Mouse (Mus musculus): ENCODE data around the gene Pnmal2.

DNA sequence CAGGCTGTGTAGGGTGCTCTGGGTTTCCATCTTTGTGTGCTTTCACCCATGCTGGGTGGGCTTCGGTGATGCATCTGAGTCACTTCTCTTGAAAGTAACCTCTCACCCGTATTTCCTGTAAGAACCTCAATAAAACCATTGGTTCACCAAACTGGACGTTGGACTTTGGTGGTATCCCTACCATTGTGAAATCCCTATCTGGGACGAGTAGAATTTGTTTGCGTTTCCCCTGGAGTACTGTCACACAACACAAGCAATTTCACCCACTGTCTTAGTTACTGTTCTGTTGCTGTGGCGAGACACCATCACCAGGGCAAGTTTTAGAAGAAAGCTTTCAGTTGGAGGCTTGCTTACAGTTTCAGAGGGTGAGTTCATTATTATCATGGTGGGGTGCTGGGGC is 23.9 kb downstream of the Pnmal2 start:
- TF ChIP-seq CTCF (IDR thresholded peaks at IDR 0.05; ENCODE audit: low read depth) = no peak
- TF ChIP-seq EP300 (IDR thresholded peaks at IDR 0.05; ENCODE audit: low read depth) = peak; percentile 35; the same call in 1 of the 2 replicates
